Mouse (Mus musculus) kidney, adult 9 months (tissue): ENCODE results near the gene Palm.

ENCODE experiments used
- DNase-seq: peaks from one replicate; pipeline ENCODE4 v3.0.0; 2022

Palm gene

DNA sequence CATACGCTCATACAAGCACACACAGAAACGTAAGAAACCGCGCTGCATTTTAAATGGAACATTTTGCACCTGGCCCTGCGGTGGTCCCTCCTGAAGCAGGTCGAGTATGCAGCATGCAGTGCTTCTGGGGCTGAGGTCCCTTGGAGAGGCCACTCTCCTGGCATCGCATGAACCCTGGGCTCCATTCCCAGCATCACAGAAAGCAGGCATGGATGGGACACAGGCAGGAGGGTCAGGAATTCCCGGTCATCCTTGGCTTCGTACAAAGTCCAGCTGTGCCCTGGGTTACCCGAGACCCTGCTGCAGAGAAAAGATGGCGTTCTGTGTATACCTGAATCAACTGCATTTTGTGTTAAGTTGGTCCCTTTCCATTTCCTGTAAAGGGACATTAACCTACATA is 7.1 kb downstream of the Palm start:
- peak; percentile 75 for DNase-seq

DNA sequence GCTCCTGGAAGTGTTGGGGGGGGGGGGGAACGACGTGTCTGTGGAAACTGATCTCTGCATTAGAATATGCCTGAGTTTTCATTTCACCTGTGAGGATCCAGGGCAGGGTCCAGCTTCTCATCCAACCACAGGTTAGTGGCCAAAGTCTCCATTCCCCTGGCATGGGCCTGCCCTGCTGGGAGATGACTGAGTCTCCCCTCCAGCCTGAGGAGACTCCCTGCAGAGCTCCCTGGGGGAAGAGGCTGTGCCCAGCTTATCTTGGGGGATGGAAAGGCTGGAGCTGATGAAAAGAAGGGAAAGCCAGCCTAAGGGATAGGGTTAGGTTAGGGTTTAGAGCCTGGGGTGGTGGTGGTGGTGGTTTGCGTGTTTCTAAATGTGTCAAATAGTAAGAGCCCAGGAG is 8.5 kb downstream of the Palm start:
- peak; percentile 90 for DNase-seq

DNA sequence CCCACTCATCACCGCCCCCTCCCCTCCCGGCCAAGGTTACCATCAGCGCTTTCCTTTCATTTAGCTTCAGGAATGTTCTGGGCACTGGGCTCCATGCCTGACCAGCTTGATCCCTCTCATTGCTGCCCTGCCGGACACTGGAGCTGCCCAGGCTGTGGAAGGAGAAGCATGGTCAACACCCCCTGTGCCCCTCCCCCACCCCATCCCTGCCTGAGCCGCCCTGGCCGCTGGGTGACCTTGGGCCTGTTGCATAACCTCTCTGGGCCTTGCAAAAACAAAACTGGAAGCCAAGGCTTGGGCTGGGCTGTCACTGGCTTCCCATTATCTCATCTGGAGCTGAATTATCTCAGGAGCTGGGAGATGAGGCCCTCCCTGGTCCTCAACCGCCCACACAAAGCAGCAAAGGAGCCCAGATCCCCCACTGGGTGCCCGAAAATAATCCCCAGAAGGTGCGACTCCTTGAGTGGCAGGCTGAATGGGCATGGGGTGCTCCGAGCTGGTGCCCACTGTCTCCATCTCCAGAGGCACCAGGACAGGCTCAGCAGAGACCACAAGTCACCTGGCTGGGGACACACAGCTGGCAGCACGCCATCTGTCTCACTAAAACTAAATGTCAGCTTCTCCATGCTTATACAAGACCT is 9.1 kb downstream of the Palm start:
- DNase-seq, result peak; percentile 89

DNA sequence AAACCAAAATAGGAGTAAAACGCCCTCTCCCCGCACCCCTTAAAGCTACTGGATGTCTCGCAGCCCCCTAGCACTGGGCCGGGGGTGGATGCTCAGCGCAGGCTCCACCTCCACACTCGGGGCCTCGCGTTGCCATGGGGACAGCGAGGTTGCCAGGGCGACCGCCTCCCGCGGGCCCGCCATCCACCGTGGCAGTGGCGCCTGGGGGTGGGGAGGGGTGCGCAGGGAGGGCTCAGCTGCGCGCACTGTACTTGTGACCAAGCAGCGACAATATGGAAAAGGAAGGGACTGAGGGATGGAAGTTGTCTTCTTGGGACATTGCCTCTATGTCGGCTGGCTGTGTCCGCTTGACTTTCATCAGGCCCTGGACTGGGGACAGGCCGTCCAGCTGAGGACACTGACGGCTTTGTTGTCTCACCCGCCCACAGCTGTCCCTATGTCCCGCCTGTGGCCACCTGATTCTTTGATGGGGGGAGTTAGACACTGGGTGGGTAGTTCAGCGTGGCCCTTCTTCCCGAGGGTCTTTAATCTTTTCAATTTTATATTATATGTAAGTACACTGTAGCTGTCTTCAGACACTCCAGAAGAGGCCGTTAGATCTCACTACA is 10.4 kb downstream of the Palm start:
- DNase-seq, result no peak

DNA sequence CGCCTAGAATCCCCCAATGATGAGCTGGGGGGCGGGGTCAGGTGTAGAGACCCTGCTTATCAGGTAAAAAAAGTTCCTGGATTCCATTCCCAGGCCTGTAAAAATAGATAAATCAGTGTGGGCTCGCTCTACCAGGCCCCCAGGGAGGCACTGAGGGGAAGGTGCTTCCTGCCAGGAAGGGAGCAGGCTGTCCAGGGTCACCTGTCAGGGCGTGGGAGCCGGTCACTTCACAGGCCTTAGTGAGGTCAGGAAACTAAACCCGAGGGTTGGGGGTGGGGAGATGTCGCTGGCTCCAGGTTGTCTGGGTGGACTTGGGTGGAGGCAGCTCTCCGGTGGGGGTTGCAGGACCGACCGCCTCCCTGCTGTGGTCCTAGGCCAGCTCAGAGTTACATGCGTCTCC is 12.3 kb downstream of the Palm start:
- DNase-seq, result peak; percentile 70

DNA sequence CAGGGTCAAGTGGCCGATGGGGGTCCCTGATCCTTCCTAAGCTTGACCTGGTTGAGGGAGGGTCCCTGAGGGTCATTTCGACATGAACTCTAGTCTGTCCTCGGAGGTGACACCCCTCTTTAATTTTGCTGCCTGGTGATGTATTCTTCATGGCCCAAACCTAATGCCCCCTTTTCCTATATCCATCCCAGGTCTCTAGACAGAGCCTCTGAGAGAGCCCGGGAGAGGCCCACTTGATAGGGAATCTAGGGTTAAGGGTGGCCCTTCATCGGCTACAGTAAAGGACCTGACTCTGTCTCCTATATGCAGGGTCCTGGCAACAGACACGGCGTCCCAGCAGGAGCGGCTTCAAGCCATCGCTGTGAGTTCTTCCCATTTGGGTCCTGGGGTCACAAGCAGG is 13.0 kb downstream of the Palm start:
- DNase-seq, result no peak

DNA sequence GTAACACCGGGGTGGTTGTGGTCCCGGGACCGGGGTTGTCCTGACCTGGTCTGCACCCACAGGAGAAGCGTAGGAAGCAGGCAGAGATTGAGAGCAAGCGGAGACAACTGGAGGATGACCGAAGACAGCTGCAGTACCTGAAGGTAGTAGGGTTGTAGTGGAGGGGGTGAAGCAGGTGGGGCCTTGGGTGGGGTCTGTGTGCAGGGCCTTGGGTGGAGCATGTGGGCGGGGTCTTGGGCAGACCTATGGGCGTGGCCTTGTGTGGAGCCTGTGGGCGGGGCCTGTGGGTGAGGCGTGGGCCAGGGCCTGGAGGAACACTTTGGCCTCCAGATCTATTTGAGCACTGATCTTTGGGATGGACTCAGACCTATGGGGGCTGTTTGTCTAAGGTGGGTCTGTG is 13.6 kb downstream of the Palm start:
- peak; percentile 38 for DNase-seq

DNA sequence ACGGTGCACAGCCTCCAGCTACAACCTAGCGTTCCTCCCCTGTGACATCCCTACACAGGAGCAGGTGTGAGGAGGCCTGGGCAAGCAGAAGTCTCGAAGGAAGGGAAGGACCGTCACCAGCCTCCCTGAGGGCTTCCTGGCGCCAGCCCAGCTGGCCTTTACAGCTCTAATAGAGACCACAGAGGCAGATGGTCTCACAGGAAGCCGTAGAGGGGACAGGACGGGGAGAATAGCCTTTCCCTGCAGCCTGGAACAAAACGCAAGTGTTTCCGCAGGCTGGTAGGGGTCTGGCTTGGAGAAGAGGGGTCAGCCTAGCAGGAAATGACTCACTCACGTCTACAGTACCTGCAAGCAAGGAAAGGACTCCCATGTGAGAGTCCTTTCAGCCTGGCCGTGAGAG is 14.5 kb downstream of the Palm start:
- DNase-seq, result peak; percentile 59

DNA sequence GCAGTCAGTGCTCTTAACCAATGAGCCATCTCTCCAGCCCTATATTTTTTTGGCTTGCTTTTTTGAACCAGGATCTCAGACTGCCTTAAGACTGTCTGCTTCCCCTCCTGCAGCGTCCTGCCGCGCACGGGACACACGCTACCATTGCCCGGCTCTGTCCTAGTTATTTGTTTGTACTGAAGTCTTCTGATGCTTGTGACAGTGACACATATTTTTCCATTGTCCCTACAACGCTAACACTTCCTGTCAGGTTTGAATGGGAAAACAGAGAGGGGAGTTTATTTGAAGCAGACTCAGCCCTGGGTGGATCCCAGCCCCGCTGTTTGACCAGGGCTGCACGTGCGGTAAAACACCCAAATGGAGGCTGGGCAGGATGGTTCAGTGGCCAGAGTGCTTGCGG is 15.4 kb downstream of the Palm start:
- DNase-seq, result peak; percentile 37

DNA sequence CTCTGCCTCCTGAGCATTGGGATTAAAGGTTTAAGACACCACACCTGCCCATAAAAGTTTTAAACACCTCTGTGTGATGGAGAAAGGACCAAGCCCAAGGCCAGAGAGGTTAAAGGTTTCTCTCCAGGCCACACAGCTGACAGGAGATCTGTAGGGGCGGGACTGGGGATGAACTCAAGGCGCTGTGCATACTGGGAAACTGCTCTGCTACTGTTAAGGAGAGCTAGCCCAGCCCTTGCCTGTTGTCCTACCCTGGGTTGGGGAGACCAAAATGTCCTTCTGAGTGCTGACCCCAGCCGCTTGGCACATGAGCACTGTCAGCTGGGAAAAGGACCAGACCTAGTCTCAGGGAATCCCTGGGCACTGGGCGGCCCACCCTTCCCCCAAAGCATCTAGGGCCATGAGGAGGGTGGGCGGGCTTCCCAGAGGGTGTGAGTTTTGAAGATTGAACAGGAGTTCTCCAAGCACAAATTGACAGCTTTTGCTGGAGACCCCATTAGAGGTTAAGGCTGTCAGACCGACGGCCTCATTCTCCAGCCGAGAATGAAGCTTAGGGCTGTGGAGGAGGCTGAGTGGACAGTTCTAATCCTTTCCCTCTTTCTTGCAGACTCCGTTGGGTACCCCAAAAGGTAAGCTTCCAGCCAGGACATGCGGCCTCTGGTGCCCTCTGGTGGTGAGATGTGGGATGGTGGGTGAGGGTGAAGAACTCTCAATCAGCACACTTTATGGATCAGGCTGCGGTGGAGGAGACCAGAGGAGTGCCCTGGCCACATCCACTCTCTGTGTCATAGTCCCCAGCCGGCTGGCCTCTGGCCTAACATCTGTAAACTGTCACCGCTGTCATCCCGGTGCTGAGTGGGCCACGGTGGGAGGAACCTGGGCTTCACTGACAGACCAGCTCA is 18.6 kb downstream of the Palm start:
- DNase-seq, result peak; percentile 91

DNA sequence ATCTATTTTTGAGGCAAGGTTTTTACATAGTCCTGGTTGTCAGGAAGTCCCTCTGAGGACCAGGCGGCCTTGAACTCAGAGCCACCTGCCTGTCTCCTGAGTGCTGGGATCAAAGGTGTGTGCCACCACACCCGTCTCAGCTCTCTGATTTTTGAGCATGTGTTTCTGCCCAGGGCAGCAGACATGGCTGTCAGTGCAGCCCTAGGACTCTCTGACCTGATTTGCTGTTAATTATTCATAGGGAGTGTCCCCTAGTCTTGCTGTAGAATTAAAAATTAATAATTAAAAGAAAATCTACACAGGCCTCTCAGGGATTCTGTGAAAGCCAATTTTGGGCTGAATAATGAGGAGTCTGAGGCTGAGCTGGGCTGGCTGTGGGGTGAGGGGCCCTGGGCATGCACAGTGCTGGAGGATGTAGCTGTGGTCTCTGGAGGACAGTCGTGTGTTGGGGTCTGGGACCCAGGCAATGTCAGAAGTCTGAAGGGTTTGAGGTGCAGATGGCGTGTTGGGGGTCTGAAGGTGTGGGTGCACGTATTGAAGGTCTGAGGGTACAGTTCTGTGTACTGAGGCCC is 21.0 kb downstream of the Palm start:
- DNase-seq, result peak; percentile 89

DNA sequence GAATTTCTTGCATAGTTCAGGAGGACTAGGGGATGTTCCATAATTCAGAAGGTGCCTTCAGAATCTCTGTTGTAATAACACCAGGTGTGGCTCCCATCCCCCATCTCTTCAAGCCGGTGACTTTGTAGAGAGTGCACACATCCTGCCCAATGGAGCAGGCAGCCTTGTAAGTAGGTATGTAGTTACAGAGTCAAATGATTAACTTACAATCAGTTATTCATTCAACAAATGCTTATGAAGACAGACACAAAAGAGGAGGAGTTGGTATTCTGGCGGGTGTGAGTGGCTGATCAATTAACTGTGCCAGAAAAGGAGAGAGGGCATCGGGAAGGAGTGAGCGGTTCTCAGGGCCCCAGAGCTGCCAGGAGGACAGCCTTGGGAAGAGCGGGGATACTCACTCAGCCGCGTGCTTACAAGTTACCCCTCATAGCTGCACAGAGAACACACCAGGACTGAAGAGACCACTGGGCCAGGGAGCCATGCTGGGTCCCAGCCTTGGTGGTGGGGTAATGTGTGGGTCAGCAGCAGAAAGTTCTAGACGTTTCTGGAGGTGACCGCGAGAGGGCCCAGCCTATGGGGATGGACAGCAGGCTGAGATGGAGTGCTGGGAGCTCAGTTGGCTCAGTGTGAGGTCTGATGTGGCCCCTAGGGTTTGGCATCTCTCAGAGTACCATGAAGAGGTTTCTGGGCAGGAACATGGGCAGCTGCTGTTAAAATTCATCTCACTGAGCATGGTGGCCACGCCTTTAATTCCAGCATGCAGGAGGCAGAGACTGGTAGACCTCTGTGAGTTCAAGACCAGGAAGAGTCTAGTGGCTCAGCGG is 22.5 kb downstream of the Palm start:
- peak; percentile 91 for DNase-seq

DNA sequence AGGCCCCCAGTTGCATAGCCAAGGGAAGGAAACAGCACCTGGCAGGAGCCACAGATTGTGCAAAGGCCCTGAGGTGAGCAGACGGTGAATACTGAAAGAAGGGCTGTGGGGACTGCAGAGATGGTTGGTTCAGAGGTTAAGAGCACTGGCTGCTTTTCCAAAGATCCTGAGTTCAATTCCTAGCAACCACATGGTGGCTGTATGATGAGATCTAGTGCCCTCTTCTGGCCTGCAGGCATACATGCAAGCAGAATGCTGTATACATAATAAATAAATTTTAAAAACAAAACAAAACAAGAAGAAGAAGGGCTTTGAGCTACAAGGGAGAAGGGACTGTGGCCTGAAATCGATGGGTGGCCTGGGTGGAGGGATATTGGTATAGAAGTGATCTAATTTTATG is 23.7 kb downstream of the Palm start:
- DNase-seq, result peak; percentile 17

DNA sequence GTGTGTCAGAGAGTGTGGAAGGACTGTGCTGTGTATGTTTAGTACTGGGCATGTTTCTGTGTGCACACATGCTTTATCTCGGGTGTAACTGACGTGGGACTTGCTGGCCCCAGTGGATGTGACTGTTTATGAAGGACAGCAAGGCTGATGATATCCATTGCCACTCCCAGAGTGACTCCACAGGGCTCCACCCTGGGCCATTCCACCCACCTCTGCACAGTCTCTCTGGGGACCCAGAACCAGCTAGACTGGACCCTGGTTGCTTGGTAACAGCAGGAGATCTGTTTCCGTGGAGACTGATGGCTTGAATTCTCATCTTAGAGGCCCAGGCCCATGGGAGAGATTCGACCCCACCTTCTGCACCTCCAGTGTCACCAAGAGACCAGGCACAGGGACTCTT is 24.9 kb downstream of the Palm start:
- DNase-seq, result no peak

DNA sequence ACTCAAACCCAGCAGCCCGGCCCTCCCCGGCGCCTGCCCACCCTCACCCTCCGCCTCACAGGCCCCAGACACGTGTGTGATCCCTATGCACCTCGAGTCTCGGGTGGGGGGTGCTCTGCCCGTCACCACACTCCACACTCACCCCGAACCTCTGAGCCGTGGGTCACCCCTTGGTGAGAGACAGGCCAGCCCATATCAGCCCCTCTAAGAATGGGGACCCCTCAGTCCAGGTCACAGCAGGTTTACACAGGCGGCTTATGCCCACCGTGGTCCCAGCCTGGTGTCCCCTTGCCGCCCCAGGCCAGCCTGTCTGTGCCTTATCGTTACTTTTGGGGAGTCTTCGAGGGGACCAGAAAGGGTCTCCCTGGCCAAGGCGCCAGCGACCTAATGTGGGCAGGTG is 26.2 kb downstream of the Palm start:
- peak; percentile 19 for DNase-seq

DNA sequence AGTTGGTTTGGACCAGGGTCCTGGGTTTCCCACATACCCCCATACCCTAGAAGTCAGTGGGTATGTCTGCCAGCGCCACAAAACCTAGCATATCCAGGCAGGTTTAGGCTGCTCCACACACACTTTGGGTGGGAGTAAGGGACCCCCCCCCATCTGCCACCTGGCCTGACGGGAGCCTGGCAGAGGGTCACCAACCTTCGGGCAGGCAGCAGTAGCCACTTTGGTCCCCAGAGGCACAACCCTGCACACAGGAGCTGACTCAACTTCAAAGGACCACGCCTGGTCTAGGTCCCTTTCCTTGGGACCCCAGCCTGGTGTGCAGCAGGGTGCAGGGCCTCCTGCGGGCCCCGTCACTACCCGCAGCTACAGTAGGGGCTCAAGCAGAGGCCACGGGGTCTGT is 26.9 kb downstream of the Palm start:
- peak; percentile 19 for DNase-seq

DNA sequence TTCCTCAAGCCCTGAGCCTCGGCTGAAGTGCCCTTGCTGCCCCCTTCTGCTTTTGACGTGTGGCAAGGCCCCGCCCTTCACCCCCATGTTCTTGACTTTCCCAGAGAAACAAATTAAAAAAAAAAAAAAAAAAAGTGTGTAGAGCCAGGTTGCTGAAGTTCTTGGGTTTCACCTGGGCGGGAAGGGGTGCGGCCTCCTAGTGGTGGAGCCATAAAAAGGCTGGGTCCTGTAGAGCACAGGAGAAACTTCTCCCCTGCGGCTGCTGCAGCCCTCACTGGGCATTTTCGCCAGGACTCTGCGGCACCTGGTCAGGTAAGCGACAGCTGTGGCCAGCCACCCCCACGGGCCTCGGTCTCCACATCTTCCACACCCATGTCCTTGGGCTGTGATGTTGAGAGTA is 27.4 kb downstream of the Palm start, which contains the start of gene Misp:
TSS of gene Misp (plus strand) at position 208 of the 400 bp plus-strand sequence.
- DNase-seq, result peak; percentile 59

DNA sequence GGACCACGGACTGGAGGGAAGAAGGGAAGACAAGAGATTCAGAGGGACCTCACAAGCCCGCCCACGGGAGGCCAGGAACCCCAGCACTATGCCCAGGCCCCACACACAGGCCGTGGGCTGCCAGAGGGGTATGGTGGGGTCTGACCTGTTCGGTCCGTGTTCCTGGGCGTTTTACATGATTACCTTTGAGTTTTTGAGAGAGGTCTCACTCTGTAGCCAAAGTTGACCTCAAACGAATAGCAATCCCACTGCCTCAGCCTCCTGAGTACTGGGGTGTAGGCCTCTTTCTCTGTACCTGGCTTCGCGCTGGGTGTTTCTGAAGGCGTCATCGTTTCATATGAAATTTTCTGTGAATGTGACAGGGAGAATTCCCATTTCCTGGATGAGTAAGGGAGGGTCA is 28.4 kb downstream of the Palm start:
- no peak for DNase-seq

DNA sequence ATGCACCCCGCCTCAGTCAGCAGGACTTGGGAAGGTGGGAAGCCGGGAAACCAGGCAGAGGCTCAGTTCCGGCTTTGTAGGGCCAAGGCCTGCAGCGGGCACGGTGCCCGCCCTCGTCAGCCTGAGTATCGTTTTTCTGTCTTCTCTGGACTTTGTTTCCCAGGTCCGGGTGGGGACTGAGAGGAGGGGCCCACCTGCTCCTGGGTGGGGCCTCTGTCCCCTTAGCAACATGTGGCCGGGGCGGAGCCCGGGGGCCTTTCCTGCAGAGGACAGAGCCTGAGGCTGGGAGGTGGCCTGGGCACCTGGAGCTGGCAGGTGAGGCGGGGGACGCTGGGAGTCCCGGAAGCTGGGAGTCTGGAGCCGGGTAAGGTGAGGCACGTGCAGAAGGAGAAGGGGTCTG is 29.0 kb downstream of the Palm start:
- peak; percentile 90 for DNase-seq

DNA sequence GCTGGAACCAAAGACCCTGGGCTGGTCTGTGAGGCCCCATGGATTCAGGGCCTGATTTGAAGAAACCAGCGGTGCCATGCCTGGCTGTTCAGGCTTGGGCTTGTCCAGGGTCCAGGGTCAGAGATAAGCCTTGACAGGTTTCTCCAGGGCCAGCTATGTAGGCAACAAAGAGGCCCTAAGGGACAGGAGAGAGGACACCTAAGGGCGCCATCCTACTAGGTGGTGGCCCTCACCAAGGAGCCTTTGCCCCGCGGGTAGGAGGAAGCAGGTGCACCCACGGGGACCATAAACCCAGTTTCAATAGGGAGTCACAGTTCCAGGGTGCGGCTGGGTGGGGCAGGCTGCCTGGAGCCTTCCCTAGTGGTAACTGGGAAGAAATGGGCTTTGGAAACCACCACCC is 29.6 kb downstream of the Palm start:
- DNase-seq, result peak; percentile 18

DNA sequence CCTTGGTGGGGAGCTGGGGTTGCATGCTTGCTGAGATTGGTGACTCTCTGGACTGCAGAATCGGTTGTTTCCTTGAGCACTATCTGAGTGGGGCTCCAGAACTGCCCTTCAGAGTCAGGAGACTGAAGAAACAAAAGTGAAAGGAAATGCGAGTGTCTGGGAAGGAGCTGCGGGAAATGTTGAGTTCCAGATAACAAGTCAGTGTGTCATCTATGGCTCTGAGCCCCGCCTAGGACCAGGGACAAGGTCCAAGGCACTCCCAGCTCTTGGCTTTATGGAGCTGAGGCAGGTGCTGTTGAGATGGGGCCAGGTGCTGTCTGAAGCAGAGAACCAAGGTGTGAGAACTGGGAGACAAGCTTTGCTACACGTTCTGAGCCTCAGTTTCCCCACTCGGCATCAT is 31.0 kb downstream of the Palm start:
- DNase-seq, result peak; percentile 46

DNA sequence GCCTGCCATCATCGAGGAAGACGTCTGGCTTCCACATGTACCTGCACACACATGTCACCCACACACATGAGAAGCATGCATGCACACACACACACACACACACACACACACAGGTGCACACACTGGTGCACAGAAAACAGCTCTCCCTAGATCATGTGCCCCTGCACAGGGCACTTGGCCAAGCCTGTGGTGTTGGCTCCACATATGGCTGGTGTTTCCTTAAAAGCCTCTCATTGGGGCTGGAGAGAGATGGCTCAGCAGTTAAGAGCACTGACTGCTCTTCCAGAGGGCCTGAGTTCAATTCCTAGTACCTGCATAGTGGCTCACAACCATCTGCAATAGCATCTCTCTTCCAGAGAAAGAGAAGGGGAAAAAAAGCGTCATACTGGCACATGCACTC is 38.2 kb downstream of the Palm start:
- no peak for DNase-seq
